Mouse (Mus musculus) kidney, adult 18-20 months (tissue): ENCODE results near the gene Taar8c.

Experiments
- DNase-seq: peaks from one replicate; pipeline ENCODE4 v3.0.0; 2021

Gene Taar8c

DNA sequence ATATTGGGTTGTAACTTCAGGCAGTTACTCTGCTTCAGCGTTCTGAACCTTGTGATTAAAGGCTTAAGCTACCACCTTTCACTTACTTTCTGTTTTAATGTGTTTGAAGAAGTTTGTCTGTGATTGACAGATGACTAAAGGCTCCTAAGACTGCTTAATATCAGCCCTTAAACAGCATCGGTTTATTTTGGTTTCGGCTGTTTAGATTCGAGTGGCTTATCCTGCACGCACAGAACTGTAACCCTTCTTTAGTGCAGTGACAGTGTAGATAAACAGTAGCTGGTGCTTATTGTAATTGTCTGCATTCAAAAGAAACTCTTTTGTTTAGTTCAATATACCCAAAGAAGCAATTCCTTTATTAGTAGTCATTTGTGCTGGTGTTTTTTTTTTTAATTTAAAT is 49.7 kb downstream of the Taar8c start:
- no peak for DNase-seq
